Mouse (Mus musculus): ENCODE data around the gene Ptch2.

- TF ChIP-seq CEBPB (IDR thresholded peaks at IDR 0.05; ENCODE audit: low read depth) (no peak), MAX (IDR thresholded peaks at IDR 0.05) (no peak), CTCF (IDR thresholded peaks at IDR 0.05; ENCODE audit: control insufficient read depth, insufficient read depth, insufficient read length) (peak; percentile 70), MYOG (IDR thresholded peaks at IDR 0.05; ENCODE audit: control insufficient read depth, extremely low read depth, insufficient read length) (no peak)
Measured at GRCm38 (mm10) chr4:117146176-117146575, 50.3 kb downstream of the Ptch2 start.
